In genomic region chr1:169879060-169879459, GRCm38 (mm10) we compare ENCODE assay signal across 24 mouse cellular contexts. TPM values are rescaled to one million over a fixed set of nuclear protein-coding genes. Genes with fewer than 3 reads are reported as not detected.
A peak's percentile ranks its signal among the peaks of the same experiment; 100 is the strongest.
DNase-seq lines count a peak whose midpoint lies in the region; ATAC-seq and TF ChIP-seq lines count a peak whose summit lies in the region.
"Had no signal": no experiment of that assay in that cellular context is flagged by ENCODE, and none has a peak within 500 bp of the region (broad histone marks: within the 10 kb centered on the region; RNA-seq: fewer than 3 reads in every experiment).

No protein-coding gene starts in this region.

- H3K27ac ChIP-seq in left cerebral cortex, adult 2 months, result peak overlapping the region; percentile 80
- H3K27ac ChIP-seq in cortical plate, adult 2 months (ENCODE audit: insufficient read depth, low read length), result peak overlapping the region; percentile 73
- no peak overlapping the region for H3K27ac ChIP-seq in heart, embryonic 11.5 days (ENCODE audit: low read depth, low read length)
- H3K27ac ChIP-seq in kidney, adult 2 months (ENCODE audit: insufficient read depth, low read depth, low read length), result no peak overlapping the region
- H3K27ac ChIP-seq: embryonic facial prominence, embryonic 13.5 days; embryonic facial prominence, embryonic 15.5 days; forebrain, embryonic 10.5 days; forebrain, embryonic 12.5 days had no signal

- TF ChIP-seq POLR2A in cortical plate, adult 2 months (IDR thresholded peaks at IDR 0.05; ENCODE audit: extremely low read depth, insufficient read depth, low read length), result no peak
- TF ChIP-seq POLR2A in kidney, adult 2 months (IDR thresholded peaks at IDR 0.05; ENCODE audit: low read depth, low read length), result no peak

- no peak overlapping the region for H3K4me3 ChIP-seq in left cerebral cortex, adult 2 months
- no peak overlapping the region for H3K4me3 ChIP-seq in cortical plate, adult 2 months (ENCODE audit: insufficient read depth, low read length)
- no peak overlapping the region for H3K4me3 ChIP-seq in heart, embryonic 11.5 days (ENCODE audit: low read depth, low read length)
- H3K4me3 ChIP-seq in kidney, adult 2 months (ENCODE audit: insufficient read depth, low read depth, low read length), result no peak overlapping the region
- H3K4me3 ChIP-seq: embryonic facial prominence, embryonic 13.5 days; embryonic facial prominence, embryonic 15.5 days; erythroblast, embryonic 14.5 days; forebrain, embryonic 10.5 days; forebrain, embryonic 12.5 days had no signal

- TF ChIP-seq CTCF in left cerebral cortex, adult 2 months (IDR thresholded peaks at IDR 0.05), result no peak
- TF ChIP-seq CTCF in cortical plate, adult 2 months (IDR thresholded peaks at IDR 0.05; ENCODE audit: extremely low read depth, insufficient read depth, low read length), result no peak
- no peak for TF ChIP-seq CTCF in kidney, adult 2 months (conservative IDR thresholded peaks at IDR 0.05; ENCODE audit: insufficient read depth, insufficient read length, low read depth, low read length)

- no peak for ATAC-seq in heart, embryonic 11.5 days (replicated peaks; ENCODE audit: insufficient number of reproducible peaks, low FRiP score, low TSS enrichment)
- ATAC-seq: forebrain, embryonic 14.5 days; forebrain, embryonic 16.5 days had no signal

- H3K4me2 ChIP-seq in heart, embryonic 11.5 days, result no peak overlapping the region
- H3K4me2 ChIP-seq: embryonic facial prominence, embryonic 13.5 days; embryonic facial prominence, embryonic 15.5 days; forebrain, embryonic 12.5 days had no signal

- no peak for DNase-seq in left cerebral cortex, adult 2 months (ENCODE audit: extremely low spot score in 1 of 2, low spot score in 2 of 2)
- no peak for DNase-seq in left cerebral cortex, adult 11 months (ENCODE audit: low spot score)
- peak; percentile 73 for DNase-seq in brain, adult 2 months (ENCODE audit: low read depth, low spot score)
- DNase-seq in kidney, adult 2 months, result no peak
- DNase-seq: adrenal gland, adult 2 months; adrenal gland, postnatal 10 days; adrenal gland, postnatal 25 days; cerebellum, adult 11-12 months; cerebellum, adult 2 months; cerebellum, adult 9-10 months; cerebellum, postnatal 10 days; cerebellum, postnatal 25 days; embryo, embryonic 11 days had no signal

- WGBS in heart, embryonic 11.5 days (ENCODE audit: insufficient replicate concordance), result 83% methylated on average over 4 of the region's 4 CpGs
- WGBS in kidney, adult 2 months, result 90% methylated on average over 4 of the region's 4 CpGs

- H3K4me1 ChIP-seq in cortical plate, adult 2 months (ENCODE audit: control insufficient read depth, insufficient read depth, low read length), result peaks cover 5% of the 10 kb centered on the region; the same call in 1 of the 2 replicates
- H3K4me1 ChIP-seq in heart, embryonic 11.5 days (ENCODE audit: control insufficient read depth, insufficient read depth, low read length), result no peaks in the 10 kb centered on the region
- H3K4me1 ChIP-seq in kidney, adult 2 months (ENCODE audit: control insufficient read depth, insufficient read depth, low read length), result no peaks in the 10 kb centered on the region
- H3K4me1 ChIP-seq: embryonic facial prominence, embryonic 15.5 days; forebrain, embryonic 10.5 days; forebrain, embryonic 12.5 days had no signal

- no peaks in the 10 kb centered on the region for H3K9me3 ChIP-seq in heart, embryonic 11.5 days (replicated peaks; ENCODE audit: control insufficient read depth, low read length)
- H3K9me3 ChIP-seq: embryonic facial prominence, embryonic 13.5 days; embryonic facial prominence, embryonic 15.5 days; forebrain, embryonic 10.5 days; forebrain, embryonic 12.5 days had no signal

- intact Hi-C loops in left cerebral cortex, adult 2 months (cut with DNase I), result loop anchor here (5.0 kb wide), 1 partner anchor 37 kb away; no protein-coding TSS in a partner anchor

- no peaks in the 10 kb centered on the region for H3K27me3 ChIP-seq in heart, embryonic 11.5 days (ENCODE audit: control insufficient read depth, insufficient read depth, low read length)
- H3K27me3 ChIP-seq in kidney, adult 2 months (replicated peaks; ENCODE audit: control insufficient read depth, insufficient read depth, low read length), result no peaks in the 10 kb centered on the region
- H3K27me3 ChIP-seq: embryonic facial prominence, embryonic 13.5 days; embryonic facial prominence, embryonic 15.5 days; forebrain, embryonic 12.5 days had no signal

- H3K36me3 ChIP-seq in heart, embryonic 11.5 days (ENCODE audit: control insufficient read depth, insufficient read depth, low read length), result no peaks in the 10 kb centered on the region
- H3K36me3 ChIP-seq in kidney, adult 2 months (ENCODE audit: control insufficient read depth, insufficient read depth, low read length), result no peaks in the 10 kb centered on the region
- H3K36me3 ChIP-seq: embryonic facial prominence, embryonic 13.5 days; embryonic facial prominence, embryonic 15.5 days; forebrain, embryonic 10.5 days; forebrain, embryonic 12.5 days had no signal

- no peak overlapping the region for H3K9ac ChIP-seq in heart, embryonic 11.5 days (ENCODE audit: low read depth, low read length)
- H3K9ac ChIP-seq: embryonic facial prominence, embryonic 13.5 days; embryonic facial prominence, embryonic 15.5 days; forebrain, embryonic 12.5 days had no signal

RNA-seq across cellular contexts. Expression of gene Ccdc190, which starts 49.4 kb away (rescaled TPM):
- total RNA-seq in left cerebral cortex, adult 2 months (2021), result 10 to 100 TPM; 15.3 to 21.5 TPM
- 30.7 and 31.9 TPM in 2 replicates for polyA plus RNA-seq in cortical plate, adult 2 months (2012; rRNA removed)
- polyA plus RNA-seq in heart, embryonic 11.5 days (2014; fragmentation: Nextera tagmentation; extraction: Ambion mirVana), result not detected in 2 replicates
- 0.11 TPM in 1 of 2 replicates, not detected in the other for polyA plus RNA-seq in kidney, adult 2 months (2012; rRNA removed)
- total RNA-seq: adrenal gland, postnatal 10 days; MEL had no signal
- polyA plus RNA-seq: adrenal gland, adult 2 months; C2C12; embryonic facial prominence, embryonic 13.5 days; erythroblast, embryonic 14.5 days had no signal

Comparison
In these comparisons a context has a peak if more than half of its experiments do, and no peak if none do; other contexts are left out.
1. H3K27ac ChIP-seq: peak in left cerebral cortex, adult 2 months (single experiment) and cortical plate, adult 2 months (single experiment); none in heart, embryonic 11.5 days (single experiment) and kidney, adult 2 months (single experiment).
2. RNA of gene Ccdc190, which starts 49.4 kb away (polyA plus RNA-seq): 30.7 to 31.9 TPM in cortical plate, adult 2 months; 0.11 TPM in kidney, adult 2 months and not detected in heart, embryonic 11.5 days; every median in the first group is over 10 times any median in the second.